Mouse (Mus musculus): ENCODE measurements around the gene Ceacam10.
A peak's percentile ranks its signal among the peaks of the same experiment; 100 is the strongest.
"Not testable (repeated sequence)": the region's sequence is repeated elsewhere in the genome, so short reads cannot be mapped to it uniquely, and the experiment has no call there.

Ceacam10 gene

GRCm38 (mm10) chr7:24776918-24777317 is at the start of gene Ceacam10:
Gene Ceacam10, plus strand, starts transcription at chr7:24777206.
- not testable (repeated sequence) for DNase-seq

GRCm38 (mm10) chr7:24735970-24736670 is 40.9 kb upstream of the Ceacam10 start:
- DNase-seq, result no peak

GRCm38 (mm10) chr7:24750695-24751094 is 26.3 kb upstream of the Ceacam10 start:
- no peak for DNase-seq

- DNase-seq, result no peak
Observed at GRCm38 (mm10) chr7:24751610-24752009, 25.4 kb upstream of the Ceacam10 start.

GRCm38 (mm10) chr7:24753476-24753875 is 23.5 kb upstream of the Ceacam10 start:
- no peak for DNase-seq

- DNase-seq, result no peak
Observed at GRCm38 (mm10) chr7:24758520-24758919, 18.5 kb upstream of the Ceacam10 start.

GRCm38 (mm10) chr7:24760211-24760610 is 16.8 kb upstream of the Ceacam10 start, which contains the start of gene Cd177:
Gene Cd177, minus strand, starts transcription at chr7:24760311.
- DNase-seq, result no peak

- DNase-seq, result no peak
Observed at GRCm38 (mm10) chr7:24761161-24761560, 15.8 kb upstream of the Ceacam10 start.

GRCm38 (mm10) chr7:24762574-24762973 is 14.4 kb upstream of the Ceacam10 start:
- no peak for DNase-seq

- DNase-seq, result no peak
Observed at GRCm38 (mm10) chr7:24771361-24771760, 5.6 kb upstream of the Ceacam10 start.

GRCm38 (mm10) chr7:24773942-24774535 is 3.0 kb upstream of the Ceacam10 start:
- no peak for DNase-seq

GRCm38 (mm10) chr7:24776145-24776544 is 861 bp upstream of the Ceacam10 start:
- no peak for DNase-seq

GRCm38 (mm10) chr7:24797918-24798317 is 20.9 kb downstream of the Ceacam10 start:
- DNase-seq, result no peak

GRCm38 (mm10) chr7:24802149-24802767 is 25.3 kb downstream of the Ceacam10 start:
- DNase-seq, result no peak

- no peak for DNase-seq
Observed at GRCm38 (mm10) chr7:24804826-24805225, 27.8 kb downstream of the Ceacam10 start.

GRCm38 (mm10) chr7:24809041-24809440 is 32.0 kb downstream of the Ceacam10 start:
- DNase-seq, result no peak

GRCm38 (mm10) chr7:24817502-24817901 is 40.5 kb downstream of the Ceacam10 start:
- peak; percentile 79 for DNase-seq

GRCm38 (mm10) chr7:24824452-24824851 is 47.4 kb downstream of the Ceacam10 start:
- no peak for DNase-seq

GRCm38 (mm10) chr7:24827181-24827580 is 50.2 kb downstream of the Ceacam10 start:
- DNase-seq, result no peak

Measured in thymus, postnatal 25 days (tissue).